Mouse (Mus musculus): ENCODE results near the gene Utp6. TPM values are rescaled to one million over a fixed set of nuclear protein-coding genes. Genes with fewer than 3 reads are reported as not detected.

The Utp6 gene
- 78.8 and 103 TPM in 2 replicates for total RNA-seq (2012; rRNA removed)
- total RNA-seq (2014; rRNA removed) = 117 and 122 TPM in 2 replicates
- polyA plus RNA-seq (2012; ENCODE audit: insufficient read length, low read depth) = 148 and 186 TPM in 2 replicates

- dilution Hi-C loops (cut with MboI; ENCODE audit: extremely low pct_ligation_motif_present, extremely low pct_unique_long_range_greater_than_20kb, low sequenced_read_pairs) (no loop called here), in situ Hi-C loops (cut with MboI; ENCODE audit: low pct_ligation_motif_present, low pct_unique_long_range_greater_than_20kb, low sequenced_read_pairs) (no loop called here)
- peak within 1 kb of the TSS; percentile 97 for H3K4me2 ChIP-seq (ENCODE audit: insufficient read depth, low read depth, poor library complexity, severe bottlenecking)
- peak; percentile 93 for TF ChIP-seq TCF12 (IDR thresholded peaks at IDR 0.05; ENCODE audit: low read depth, low read length)
- TF ChIP-seq USF1 (IDR thresholded peaks at IDR 0.05; ENCODE audit: low read depth, low read length) = no peak
- peak; percentile 43; the same call in 1 of the 2 replicates for TF ChIP-seq SMC3 (IDR thresholded peaks at IDR 0.05; ENCODE audit: low read depth, low read length)
- peak; percentile 46 for TF ChIP-seq CHD2 (IDR thresholded peaks at IDR 0.05; ENCODE audit: low read length)
- TF ChIP-seq ZC3H11A (IDR thresholded peaks at IDR 0.05; ENCODE audit: low read depth, low read length) = no peak
- TF ChIP-seq GABPA (IDR thresholded peaks at IDR 0.05; ENCODE audit: insufficient replicate concordance, low read depth, low read length) = no peak; the same call in 1 of the 2 replicates
- no peak; the same call in 1 of the 2 replicates for TF ChIP-seq NRF1 (IDR thresholded peaks at IDR 0.05; ENCODE audit: low read depth, low read length)
- peak; percentile 92; the same call in 1 of the 2 replicates for TF ChIP-seq E2F4 (IDR thresholded peaks at IDR 0.05; ENCODE audit: insufficient replicate concordance, low read depth, low read length)
- TF ChIP-seq ELF1 (IDR thresholded peaks at IDR 0.05; ENCODE audit: low read depth, low read length) = peak; percentile 94
- no peak for TF ChIP-seq JUN (IDR thresholded peaks at IDR 0.05; ENCODE audit: insufficient read depth, low read depth, low read length)
- TF ChIP-seq CTCF (conservative IDR thresholded peaks at IDR 0.05 in 1 of 2, IDR thresholded peaks at IDR 0.05 in 1 of 2; ENCODE audit: low read depth in 2 of 2, low read length in 2 of 2) = peak; percentile 47 to 82; a peak in 3 of 4 replicates
- TF ChIP-seq POLR2A (IDR thresholded peaks at IDR 0.05; ENCODE audit: low read depth, low read length) = peak; percentile 98
- TF ChIP-seq CHD1 (IDR thresholded peaks at IDR 0.05; ENCODE audit: low read depth, low read length) = no peak; the same call in 1 of the 2 replicates
- peak; percentile 96 for TF ChIP-seq SIN3A (IDR thresholded peaks at IDR 0.05; ENCODE audit: low read length)
- 0 out of 2 replicates have a peak, but pooled peaks have one; percentile 82 for TF ChIP-seq MAX (IDR thresholded peaks at IDR 0.05; ENCODE audit: low read length)
- TF ChIP-seq KAT2A (IDR thresholded peaks at IDR 0.05; ENCODE audit: insufficient replicate concordance, low read length) = peak; percentile 63; the same call in 1 of the 2 replicates
- TF ChIP-seq POLR2AphosphoS2 (IDR thresholded peaks at IDR 0.05; ENCODE audit: low read depth, low read length) = peak; percentile 81
- TF ChIP-seq UBTF (IDR thresholded peaks at IDR 0.05; ENCODE audit: low read depth, low read length) = no peak
- no peak for TF ChIP-seq PAX5 (IDR thresholded peaks at IDR 0.05; ENCODE audit: low read length)
- TF ChIP-seq TBP (conservative IDR thresholded peaks at IDR 0.05; ENCODE audit: low read depth, low read length) = peak; percentile 96
- TF ChIP-seq IRF4 (IDR thresholded peaks at IDR 0.05; ENCODE audit: low read depth, low read length) = peak; percentile 79
- peak; percentile 94 for TF ChIP-seq NELFE (IDR thresholded peaks at IDR 0.05; ENCODE audit: low read depth, low read length)
- peak; percentile 48; the same call in 1 of the 2 replicates for TF ChIP-seq ETS1 (conservative IDR thresholded peaks at IDR 0.05; ENCODE audit: low read depth, low read length)
- TF ChIP-seq MXI1 (IDR thresholded peaks at IDR 0.05; ENCODE audit: low read depth, low read length) = peak; percentile 86; the same call in 1 of the 2 replicates
- peak; percentile 81 for TF ChIP-seq ZMIZ1 (IDR thresholded peaks at IDR 0.05; ENCODE audit: low read depth, low read length)
- no peak for TF ChIP-seq MAFK (IDR thresholded peaks at IDR 0.05; ENCODE audit: insufficient replicate concordance, low read length)
- TF ChIP-seq MAZ (IDR thresholded peaks at IDR 0.05; ENCODE audit: low read depth, low read length) = peak; percentile 96
- TF ChIP-seq MEF2A (IDR thresholded peaks at IDR 0.05; ENCODE audit: borderline replicate concordance, low read depth, low read length) = peak; percentile 16; the same call in 1 of the 2 replicates
- TF ChIP-seq RCOR1 (conservative IDR thresholded peaks at IDR 0.05; ENCODE audit: low read depth, low read length) = peak; percentile 75; the same call in 1 of the 2 replicates
- TF ChIP-seq EP300 (IDR thresholded peaks at IDR 0.05; ENCODE audit: low read length) = peak; percentile 19; the same call in 1 of the 2 replicates
- peak; percentile 48 for TF ChIP-seq RAD21 (IDR thresholded peaks at IDR 0.05; ENCODE audit: low read depth, low read length)
- TF ChIP-seq MYC (IDR thresholded peaks at IDR 0.05; ENCODE audit: low read depth, low read length) = peak; percentile 92; the same call in 1 of the 2 replicates
- no peak for TF ChIP-seq ZKSCAN1 (IDR thresholded peaks at IDR 0.05; ENCODE audit: borderline replicate concordance, low read depth, low read length)
- peak; percentile 79 for TF ChIP-seq BHLHE40 (IDR thresholded peaks at IDR 0.05; ENCODE audit: low read depth, low read length)
- TF ChIP-seq JUND (conservative IDR thresholded peaks at IDR 0.05; ENCODE audit: low read depth, low read length) = peak; percentile 54; the same call in 1 of the 2 replicates
- TF ChIP-seq HCFC1 (IDR thresholded peaks at IDR 0.05; ENCODE audit: low read depth, low read length) = peak; percentile 83
- no peak for TF ChIP-seq USF2 (conservative IDR thresholded peaks at IDR 0.05; ENCODE audit: low read depth, low read length)
Observed at GRCm38 (mm10) chr11:79962125-79962876, at the start of gene Utp6. Gene Utp6, minus strand, starts transcription at chr11:79962390.

More at GRCm38 (mm10) chr11:79962125-79962876, at the start of gene Utp6:
- Histone ChIP-seq H3K27ac (ENCODE audit: insufficient read depth, low read depth) (peak within 1 kb of the TSS; percentile 12; the same call in 1 of the 2 replicates), H3K36me3 (replicated peaks in 1 of 2; ENCODE audit: control insufficient read depth in 1 of 2, insufficient read depth in 1 of 2, low read length in 1 of 2) (peaks cover 19 to 32% of the 10 kb centered on the region in 2 experiments), H3K4me3 (replicated peaks in 1 of 3; ENCODE audit: low read depth in 2 of 3, low read length in 2 of 3, poor library complexity in 1 of 3) (peak within 1 kb of the TSS; percentile 81 to 97 (median 84)), H3K9ac (ENCODE audit: insufficient read depth, low read depth) (peak within 1 kb of the TSS; percentile 92), H3K9me3 (replicated peaks; ENCODE audit: low read length) (no peaks in the 10 kb centered on the region), H3K27me3 (replicated peaks) (peaks cover 2% of the 10 kb centered on the region), H3K4me1 (ENCODE audit: control insufficient read depth in 1 of 2, insufficient read depth in 2 of 2) (peaks cover 0 to 29% of the 10 kb centered on the region in 2 experiments; a peak in 2 of 4 replicates), H3K79me2 (replicated peaks; ENCODE audit: control insufficient read depth, extremely low read depth, insufficient read depth, poor library complexity, severe bottlenecking) (peaks cover 27% of the 10 kb centered on the region)
- peak; percentile 100 for DNase-seq (ENCODE audit: extremely low read depth)
